Mouse (Mus musculus) c-Kit-negative CD71-positive TER-119-positive erythroid progenitor cells, embryonic 14.5 days (primary cell): ENCODE results near the gene Soat1.
"Not testable (repeated sequence)": the region's sequence is repeated elsewhere in the genome, so short reads cannot be mapped to it uniquely, and the experiment has no call there.

Source experiments
- DNase-seq: peaks from one replicate; pipeline ENCODE4 v3.0.0-alpha.2; 2013; ENCODE audit warnings: low read depth, low spot score

Gene Soat1

DNA sequence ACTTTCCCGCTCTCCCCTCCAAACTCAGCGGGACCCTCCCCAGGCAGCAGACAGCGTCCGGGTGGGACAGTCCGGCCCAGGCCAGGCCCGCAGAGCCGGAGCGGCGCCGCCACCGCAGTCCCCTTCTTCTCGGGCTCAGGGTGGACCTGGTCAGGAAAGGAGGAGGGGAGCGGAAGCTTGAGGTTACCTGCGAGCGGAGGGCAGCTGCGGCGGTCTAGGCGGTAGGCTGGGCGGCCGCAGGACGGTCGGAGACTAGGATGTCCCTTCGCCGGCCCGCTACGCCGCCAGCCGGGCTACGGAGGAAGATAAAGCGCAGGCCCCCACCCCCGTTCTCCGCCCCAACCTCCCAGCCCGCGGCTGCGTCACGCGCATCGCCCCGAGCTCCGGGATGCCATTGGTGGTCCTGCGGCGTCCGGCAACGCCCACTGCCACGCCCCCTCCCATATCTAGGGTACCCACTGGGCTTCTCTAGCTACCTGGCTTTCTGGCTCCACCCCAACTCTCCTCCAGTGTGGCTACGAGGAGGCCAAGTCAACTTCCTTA is at the start of gene Soat1:
Gene Soat1, minus strand, starts transcription at position 371 of the 543 bp plus-strand sequence.
- no peak for DNase-seq

DNA sequence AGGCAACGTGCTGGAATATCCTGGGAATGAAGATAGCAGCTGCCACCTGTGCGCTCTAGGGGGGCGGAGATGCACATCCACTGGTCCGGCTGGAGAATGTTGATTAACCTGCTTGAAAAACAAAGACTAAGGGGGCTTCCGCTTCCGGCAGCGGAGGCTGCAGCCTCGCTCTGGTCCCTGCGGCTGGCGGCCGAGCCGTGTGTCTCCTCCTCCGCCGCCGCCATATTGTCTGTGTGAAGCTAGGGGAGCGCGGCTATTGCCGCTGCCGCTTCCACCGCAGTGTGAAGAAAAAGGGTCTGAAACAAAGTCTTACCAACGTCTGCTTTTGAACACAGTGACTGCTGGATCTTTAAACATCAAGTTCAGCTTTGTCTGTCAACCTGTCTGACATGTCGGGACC is 49.7 kb upstream of the Soat1 start, which contains the start of gene Gm10031:
Gene Gm10031, plus strand, starts transcription at position 171 of the 400 bp plus-strand sequence.
- DNase-seq = not testable (repeated sequence)

- no peak for DNase-seq
Observed at GRCm38 (mm10) chr1:156521796-156522517, 47.8 kb upstream of the Soat1 start.

DNA sequence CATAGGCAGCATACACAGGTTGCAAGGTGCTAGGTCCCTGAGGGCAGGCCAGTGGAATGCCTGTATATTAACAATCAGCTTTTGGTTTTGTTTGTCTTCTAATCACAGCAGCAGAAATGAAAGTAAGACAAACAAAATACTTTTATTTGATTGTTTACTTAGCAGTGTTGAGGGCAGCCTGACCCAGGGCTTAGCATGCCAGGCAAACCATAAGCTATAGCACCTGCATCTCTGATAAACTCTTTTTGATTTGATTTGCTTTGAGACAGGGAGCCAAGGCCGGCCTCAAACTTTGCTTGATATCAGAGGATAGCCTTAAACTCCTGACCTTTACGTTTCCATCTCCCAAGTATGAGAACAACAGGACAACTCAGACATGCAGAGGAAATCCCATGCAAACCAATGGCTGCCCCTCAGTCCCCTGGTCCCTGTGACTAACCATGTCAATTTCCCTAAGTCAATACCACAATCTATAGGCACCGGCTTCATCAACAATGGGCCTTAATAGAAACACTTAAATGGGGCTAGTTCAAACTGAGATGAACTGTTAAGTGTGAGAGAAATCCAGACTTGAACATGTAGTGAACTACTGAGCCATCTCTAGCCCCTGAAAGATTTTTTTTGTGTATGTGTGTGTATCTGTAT is 46.1 kb upstream of the Soat1 start:
- DNase-seq = no peak

GRCm38 (mm10) chr1:156507753-156508152 is 33.6 kb upstream of the Soat1 start:
- DNase-seq = no peak

GRCm38 (mm10) chr1:156505901-156506300 is 31.8 kb upstream of the Soat1 start:
- DNase-seq = no peak

- DNase-seq = no peak
Observed at GRCm38 (mm10) chr1:156504945-156505523, 30.9 kb upstream of the Soat1 start.

DNA sequence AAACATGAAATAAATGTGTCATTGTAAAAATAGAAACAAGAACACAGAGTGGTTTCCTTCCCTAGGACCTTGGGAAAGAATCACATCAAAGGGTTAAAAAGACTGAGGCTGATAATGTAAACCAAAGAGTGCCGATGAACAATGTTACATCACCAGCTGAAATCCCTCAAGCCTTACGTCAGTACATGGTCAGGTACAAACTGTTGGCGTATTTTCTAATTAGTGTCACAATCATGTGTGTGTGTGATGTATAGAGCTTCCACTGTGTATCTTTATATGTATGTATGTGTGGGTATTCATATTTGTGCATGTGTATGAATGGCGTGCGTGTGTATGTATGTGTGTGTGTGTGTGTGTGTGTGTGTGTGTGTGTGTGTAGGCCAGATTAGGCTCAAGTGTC is 22.8 kb upstream of the Soat1 start:
- no peak for DNase-seq

DNA sequence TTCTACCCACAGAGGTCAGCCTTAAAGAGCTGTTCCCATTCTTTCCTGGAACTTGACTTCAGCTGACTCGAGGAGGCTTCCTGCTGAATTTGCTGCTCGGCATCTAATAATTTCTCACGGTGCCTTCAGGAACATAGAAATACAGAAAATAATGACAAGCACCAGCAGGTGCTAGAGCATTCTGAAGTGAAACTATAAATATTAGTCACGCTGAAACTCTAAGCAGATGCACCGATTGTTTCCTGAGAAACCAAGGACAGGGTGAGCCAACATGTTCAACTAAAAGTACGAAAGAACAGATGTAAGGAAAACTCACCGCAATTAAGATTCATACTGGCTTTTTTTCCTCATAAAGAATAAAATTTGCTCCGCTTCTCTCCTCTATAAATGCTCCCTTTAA is 20.9 kb upstream of the Soat1 start:
- no peak for DNase-seq

GRCm38 (mm10) chr1:156491226-156491796 is 17.2 kb upstream of the Soat1 start:
- no peak for DNase-seq

- DNase-seq = no peak
Observed at GRCm38 (mm10) chr1:156488031-156488430, 13.9 kb upstream of the Soat1 start.

DNA sequence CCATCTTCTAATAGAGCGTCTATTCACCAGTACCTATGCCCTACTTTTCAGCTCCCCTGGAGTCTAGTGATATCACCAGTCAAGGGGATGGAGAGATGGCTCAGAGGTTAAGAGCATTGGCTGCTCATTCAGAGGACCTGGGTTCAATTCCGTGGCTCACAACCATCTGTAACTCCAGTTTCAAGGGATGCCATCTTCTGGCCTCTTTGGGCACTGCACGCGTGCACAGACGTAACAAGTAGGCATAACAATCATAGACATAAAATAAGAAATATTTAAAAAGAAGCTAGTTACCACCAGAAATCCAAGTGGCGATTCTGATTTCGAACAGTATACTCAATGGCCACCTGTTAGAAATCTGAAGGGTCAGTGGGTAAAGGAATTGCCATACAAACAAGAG is 13.4 kb upstream of the Soat1 start:
- DNase-seq = no peak

GRCm38 (mm10) chr1:156481826-156482225 is 7.7 kb upstream of the Soat1 start:
- DNase-seq = no peak

- no peak for DNase-seq
Observed at GRCm38 (mm10) chr1:156476535-156476934, 2.4 kb upstream of the Soat1 start.

- no peak for DNase-seq
Observed at GRCm38 (mm10) chr1:156476016-156476415, 1.9 kb upstream of the Soat1 start.

DNA sequence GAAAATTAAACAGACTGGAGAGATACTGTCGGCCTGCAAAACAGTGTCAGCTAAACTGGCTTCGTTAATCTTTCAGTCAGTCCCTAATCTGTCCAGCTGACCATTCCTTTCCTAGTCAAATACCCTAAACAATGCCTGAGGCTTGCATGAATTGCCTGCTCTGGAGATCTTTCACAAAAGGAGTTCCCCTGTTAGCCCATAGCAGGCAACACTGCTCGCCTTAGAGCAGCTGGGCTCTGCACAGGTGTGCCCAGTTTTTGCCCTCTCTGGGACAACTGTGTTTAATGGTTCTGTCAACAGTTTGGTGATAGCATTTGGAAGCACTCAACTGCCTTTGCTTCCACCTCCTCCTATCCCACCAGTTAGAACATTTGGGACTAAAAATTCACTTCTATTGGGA is 723 bp upstream of the Soat1 start:
- no peak for DNase-seq

DNA sequence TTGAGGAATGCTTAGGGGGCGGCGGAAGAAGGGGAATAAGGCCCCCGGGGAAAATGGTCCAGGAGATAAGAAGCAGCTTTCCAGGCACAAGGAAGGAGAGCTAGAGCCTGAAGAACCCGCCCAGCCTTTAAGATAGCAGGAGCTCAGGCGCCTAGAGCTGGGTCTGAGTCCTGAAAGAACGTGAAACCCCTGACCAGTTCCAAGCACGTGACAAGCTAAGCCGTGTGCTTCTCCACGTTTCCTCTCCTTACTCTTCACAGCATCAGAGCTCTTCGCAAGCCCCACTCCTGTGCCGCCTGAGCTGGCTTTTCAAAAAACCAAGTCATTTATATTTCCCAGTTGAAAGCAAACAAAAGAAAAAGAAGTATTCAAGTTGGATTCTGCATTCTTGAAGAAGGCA is 1.1 kb downstream of the Soat1 start:
- DNase-seq = no peak

- no peak for DNase-seq
Observed at GRCm38 (mm10) chr1:156471955-156472354, 2.2 kb downstream of the Soat1 start.

DNA sequence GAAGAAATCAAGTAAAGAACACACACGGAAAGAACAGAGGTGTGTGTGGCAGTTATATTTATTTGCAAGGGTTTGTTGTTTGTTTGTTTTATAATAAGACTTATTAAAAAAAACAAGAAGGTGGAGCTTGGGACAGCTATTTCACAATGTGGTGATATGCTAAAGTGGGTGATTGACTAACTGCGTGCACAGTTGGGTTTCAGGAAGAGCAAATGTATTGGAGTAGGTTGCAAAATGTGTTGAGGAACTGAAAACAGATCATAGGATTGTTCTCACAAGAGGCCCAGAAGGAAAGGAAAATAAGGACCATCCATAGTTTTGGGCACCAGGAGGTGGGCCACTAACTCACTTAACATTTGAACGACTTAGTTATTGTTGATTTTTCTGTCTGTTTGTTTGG is 3.1 kb downstream of the Soat1 start:
- no peak for DNase-seq

GRCm38 (mm10) chr1:156470557-156470956 is 3.6 kb downstream of the Soat1 start:
- DNase-seq = no peak

DNA sequence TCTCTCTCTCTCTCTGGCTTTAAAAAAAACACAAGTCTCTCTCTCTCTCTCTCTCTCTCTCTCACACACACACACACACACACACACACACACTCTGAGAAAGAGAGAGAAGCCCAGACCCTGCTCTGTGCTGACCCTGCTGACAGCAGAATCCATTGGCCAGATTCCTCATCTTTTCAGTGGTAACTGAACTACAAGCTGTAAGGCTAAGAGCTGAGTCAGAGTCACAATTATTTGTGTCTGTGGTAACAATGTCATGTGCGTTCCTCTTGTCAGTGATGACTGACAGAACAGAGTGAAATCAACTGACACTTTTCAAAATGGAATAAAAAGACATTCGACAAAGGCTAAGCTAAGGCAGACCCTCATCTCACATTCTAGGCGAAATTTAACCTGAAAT is 5.6 kb downstream of the Soat1 start:
- DNase-seq = no peak

DNA sequence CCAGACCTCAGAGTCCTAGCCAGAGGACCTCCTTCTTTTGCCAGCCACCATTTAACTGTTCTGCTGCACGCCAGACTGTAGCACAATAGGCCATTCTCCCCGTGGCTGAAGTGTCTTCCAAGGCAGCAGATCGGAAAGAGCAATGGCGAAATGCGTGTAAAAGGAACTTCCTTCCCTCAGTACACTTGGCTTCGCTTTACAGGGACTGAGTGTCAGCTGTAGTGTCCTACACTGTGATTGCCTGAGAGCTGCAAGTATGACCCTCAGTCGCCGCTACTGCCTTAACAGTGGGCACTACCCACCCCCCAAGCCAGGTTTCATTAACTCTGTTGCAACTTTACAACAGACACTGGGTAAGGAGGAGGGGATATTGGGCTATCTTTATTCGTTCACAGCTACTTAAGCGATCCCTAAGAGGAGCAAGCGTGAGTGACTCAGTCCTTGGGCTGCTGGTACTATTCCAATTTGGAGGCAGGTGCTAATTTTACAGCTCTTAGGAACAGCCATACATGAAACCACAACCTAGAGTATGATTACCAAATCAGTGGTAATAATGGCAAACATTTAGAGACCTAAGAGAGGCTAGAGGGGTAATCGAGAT is 6.4 kb downstream of the Soat1 start:
- DNase-seq = no peak
